Mouse (Mus musculus) left cerebral cortex, adult 8-10 months (tissue): ENCODE measurements around the gene Gfi1. TPM values are rescaled to one million over a fixed set of nuclear protein-coding genes. Genes with fewer than 3 reads are reported as not detected.

Experiments
- DNase-seq, 2 experiments: peaks; one replicate each; pipeline ENCODE4 v3.0.0; 2022; ENCODE audit warnings: low spot score in 2 of 2
- total RNA-seq, 4 experiments: library from RNA; stranded (reverse); gene quantifications; 2 replicates each; pipeline ENCODE4 v1.2.4; 2022

The Gfi1 gene
- not detected for total RNA-seq

- no peak for DNase-seq
These were observed at the start of gene Gfi1 for GRCm38 (mm10) chr5:107725435-107726261. TSS of gene Gfi1 (minus strand) at chr5:107726036.

DNA sequence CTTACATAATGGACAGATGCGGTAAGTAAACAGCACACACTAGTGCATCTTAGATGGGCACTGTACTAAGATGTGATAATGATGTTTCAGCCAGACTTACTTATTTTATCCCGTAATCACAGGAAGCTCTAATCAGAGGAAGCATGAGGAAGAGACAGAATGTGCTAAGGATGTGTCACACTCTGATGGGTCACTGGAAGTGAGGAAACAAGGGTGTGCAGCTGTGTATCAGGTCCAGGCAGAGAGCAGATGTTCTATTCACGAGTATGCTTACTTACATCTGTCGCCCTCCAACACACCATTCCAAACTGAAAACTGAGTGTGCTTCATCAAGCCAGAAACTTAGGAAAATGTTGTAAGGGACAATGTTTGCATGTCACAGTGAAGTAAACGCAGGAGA, 46.2 kb upstream of the Gfi1 start:
- no peak for DNase-seq

GRCm38 (mm10) chr5:107768224-107768623, 42.4 kb upstream of the Gfi1 start:
- no peak for DNase-seq

DNA sequence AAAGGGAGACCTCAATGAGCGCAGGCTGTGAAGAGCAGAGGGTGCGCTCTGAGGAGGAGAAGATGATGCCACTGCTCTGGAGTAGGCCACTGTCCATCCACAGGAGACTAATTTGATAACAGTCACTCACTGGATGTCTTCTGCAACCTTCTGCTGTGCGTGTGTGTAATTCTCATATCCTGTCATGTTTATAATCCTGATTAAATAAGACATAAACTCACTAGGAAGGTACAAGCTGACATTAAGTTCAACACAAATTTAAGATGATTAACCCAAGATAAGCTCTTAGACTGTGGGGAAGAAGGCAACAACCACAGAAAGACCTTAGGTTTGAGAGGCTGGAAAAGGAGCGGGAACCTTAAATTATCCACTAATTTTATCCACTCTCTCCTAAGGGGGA, 40.1 kb upstream of the Gfi1 start:
- DNase-seq, result no peak

DNA sequence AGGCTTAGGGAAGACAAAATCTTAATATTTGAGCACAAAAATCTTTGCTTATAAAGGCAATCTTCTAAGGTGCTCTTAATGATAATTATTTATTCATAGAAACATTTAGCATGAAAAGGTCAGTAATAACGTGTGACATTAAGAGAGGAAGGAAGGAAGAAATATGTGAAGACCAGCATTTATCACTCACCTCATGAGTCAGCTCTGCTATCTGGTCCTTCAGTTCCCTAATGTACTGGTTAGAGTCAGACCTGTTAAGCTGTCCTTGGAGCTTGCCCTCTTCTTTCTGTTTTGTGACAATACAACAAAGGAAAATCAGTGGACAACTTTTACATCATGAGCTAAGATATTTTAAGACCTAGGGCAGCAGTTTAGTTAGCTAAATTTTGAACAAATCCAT, 38.6 kb upstream of the Gfi1 start:
- no peak for DNase-seq

DNA sequence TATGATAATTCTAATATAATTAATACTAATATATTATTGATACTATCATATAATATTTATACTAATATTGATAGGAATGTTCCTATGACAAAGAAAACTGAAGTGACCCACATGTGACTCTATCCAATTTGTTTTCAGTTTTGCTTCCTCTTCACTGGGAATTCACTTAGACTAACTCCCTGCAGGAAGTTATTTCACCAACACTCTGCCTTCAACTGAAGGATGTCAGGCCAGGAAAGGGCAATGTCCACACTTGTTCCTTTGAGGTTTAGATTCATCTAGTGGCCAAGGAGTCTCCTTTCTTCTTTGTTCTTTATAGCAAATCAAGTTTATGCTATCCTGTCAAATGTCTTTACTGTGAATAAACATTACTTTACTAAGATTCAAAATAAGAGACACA, 37.8 kb upstream of the Gfi1 start:
- DNase-seq, result no peak

GRCm38 (mm10) chr5:107759121-107759520, 33.3 kb upstream of the Gfi1 start:
- no peak for DNase-seq

GRCm38 (mm10) chr5:107756072-107756471, 30.2 kb upstream of the Gfi1 start:
- no peak for DNase-seq

GRCm38 (mm10) chr5:107754740-107755139, 28.9 kb upstream of the Gfi1 start:
- no peak for DNase-seq

GRCm38 (mm10) chr5:107753656-107754055, 27.8 kb upstream of the Gfi1 start:
- DNase-seq, result no peak

GRCm38 (mm10) chr5:107749229-107749916, 23.5 kb upstream of the Gfi1 start:
- DNase-seq, result no peak

DNA sequence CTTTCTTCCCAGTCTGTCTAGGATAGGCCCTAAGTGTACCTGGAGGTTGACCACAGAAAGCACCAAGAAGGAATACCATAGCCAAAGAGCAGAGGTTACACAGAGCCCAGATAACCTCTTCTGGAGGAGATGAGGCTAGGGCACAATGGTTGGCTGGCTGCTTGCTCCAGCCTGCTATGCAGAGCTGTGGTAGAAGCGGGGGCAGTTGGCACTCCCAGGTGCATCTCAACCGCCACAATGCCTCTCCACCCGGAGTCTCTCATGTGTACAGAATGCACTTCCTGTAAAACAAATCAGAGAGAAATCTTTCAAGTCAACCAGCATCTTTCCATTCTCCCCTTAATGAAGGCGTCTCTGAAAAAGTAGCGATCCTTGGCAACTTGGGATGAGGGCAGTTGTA, 13.2 kb upstream of the Gfi1 start:
- no peak for DNase-seq

DNA sequence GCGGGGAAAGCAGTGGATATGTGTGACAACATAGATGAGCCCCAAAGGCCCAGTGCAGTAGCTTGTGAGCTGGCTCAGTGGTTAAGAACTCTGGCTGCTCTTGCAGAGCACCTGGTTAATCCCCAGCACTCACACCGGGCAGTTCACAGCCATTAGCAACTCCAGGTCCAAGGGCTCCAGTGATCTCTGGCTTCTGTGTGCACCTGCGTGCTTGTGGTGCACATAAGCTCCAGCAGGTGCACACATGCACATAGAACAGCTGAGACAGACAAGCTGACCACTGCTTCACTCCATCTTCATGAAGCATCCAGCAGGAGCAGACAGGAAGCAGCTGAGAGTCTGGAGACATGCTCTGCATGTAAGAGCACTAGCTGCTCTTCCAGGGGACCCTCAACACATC, 12.5 kb upstream of the Gfi1 start:
- DNase-seq, result no peak

GRCm38 (mm10) chr5:107736171-107736570, 10.3 kb upstream of the Gfi1 start:
- no peak for DNase-seq

DNA sequence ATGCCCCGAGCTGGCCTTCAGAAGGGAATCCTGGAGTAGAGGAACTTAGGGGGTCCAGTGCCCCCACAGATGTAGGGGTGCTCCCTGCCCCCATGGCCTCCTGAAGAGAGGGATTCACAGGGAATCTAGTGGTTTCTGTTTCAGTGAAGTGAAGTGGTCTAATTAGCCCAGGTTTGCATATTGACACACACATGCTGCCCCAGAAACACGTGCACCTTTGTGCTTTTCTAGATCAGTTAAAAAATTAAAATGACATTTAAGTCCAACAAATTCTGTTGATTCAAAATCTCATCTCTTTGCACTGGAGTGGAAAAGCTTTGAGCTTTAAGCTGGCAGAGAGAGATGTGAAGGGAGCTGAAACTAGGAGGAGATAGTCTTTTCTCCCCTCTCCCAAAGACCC, 6.0 kb upstream of the Gfi1 start:
- DNase-seq, result no peak

GRCm38 (mm10) chr5:107731408-107731807, 5.6 kb upstream of the Gfi1 start:
- DNase-seq, result no peak

GRCm38 (mm10) chr5:107727007-107727402, 1.2 kb upstream of the Gfi1 start:
- DNase-seq, result no peak

DNA sequence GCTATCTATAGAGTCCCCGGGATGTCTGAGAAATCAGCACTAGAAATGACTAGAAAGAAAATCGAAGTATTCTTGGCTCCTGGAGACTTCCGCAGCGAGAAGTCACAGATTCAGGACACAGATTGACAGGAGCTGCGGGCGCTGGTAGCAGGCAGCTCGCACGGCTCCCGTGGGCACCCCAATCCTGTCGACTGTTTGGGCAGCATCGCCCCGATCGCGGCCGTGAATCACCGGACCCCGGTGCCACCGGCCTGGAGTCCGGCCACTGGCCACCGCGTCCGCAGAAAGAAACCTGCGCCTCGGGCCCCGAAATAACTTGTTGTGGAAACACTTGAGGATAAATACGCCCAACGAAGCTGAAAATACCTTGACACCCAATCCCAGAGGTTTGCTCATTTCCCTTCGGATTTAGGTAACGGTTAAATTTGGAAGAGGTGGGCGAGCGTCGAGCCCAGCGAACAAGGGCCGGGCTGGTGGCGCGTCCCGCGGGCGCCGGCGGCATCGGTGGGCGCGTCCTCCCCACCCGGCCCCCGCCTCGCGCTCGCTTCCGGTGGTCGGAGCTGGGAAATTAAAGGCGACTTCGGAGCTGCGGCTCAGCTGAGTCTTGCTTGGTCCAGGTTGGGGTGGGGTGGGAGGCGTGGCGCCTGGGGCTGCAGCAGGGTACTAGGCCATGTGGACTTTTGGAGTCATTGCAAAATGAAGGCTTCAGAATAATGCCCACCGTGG, 608 bp upstream of the Gfi1 start:
- DNase-seq, result no peak

- no peak for DNase-seq
These were observed 988 bp downstream of the Gfi1 start for GRCm38 (mm10) chr5:107724661-107725434.

DNA sequence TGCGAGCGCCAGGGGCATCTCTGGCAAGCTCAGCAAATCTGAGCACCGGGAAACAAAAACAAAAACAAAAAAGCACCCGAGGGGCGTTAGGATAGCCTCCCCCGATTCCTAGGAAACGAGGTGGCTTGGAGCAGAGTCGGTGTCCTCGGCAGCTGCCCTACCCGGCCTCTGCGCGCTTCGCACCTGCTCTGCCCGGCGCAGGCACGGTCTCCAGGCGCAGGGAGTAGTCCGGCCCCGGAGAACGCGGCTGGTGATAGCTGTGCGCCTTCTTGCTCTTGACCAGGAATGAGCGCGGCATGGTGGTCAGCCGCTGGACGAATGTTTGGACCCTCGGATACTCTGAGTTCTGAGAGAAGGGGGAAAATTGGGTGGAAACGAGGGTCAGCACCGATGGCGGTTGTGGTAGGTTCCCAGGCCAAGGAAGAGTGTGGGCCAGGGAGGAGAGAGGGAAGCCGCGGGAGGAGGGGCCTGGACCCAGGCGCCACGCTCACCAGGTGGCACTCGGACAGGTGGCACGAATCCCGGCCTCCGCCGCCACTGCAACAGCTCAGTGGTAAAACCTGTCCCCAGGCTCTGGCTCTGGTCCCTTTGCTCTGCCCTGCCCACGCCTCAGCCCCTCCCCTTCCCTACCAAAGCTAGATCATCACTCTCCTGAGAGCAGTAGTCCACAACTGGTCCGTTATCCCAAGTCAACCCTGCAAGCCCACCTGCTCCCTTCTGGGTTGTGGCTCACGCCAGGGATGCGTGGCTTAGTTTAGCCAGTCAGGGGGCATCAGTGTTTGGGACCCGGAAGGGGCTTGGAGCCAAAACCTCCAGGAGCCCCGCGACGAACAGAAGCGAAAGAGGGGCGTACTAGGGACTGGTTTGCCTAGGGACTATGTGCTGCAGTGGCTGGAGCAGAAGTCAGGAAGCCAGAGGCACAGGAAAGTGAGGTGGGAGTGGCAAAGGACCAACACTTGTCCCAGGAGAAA, 2.0 kb downstream of the Gfi1 start:
- DNase-seq, result no peak
